Mouse (Mus musculus): Measurements from ENCODE around the gene Ccdc91. TPM values are rescaled to one million over a fixed set of nuclear protein-coding genes. Genes with fewer than 3 reads are reported as not detected.
A peak's percentile ranks its signal among the peaks of the same experiment; 100 is the strongest.

The Ccdc91 gene
- polyA plus RNA-seq (2012; fragmentation: generic; extraction: Trizol) = 20.4 TPM
- long read RNA-seq, experiment 1, transcript Ccdc91-201 (13 exons, 2,459 nt) = major isoform, 16 of 31 reads
- long read RNA-seq, experiment 1, partial matches to known transcripts = 7 of 31 reads
- long read RNA-seq, experiment 1, other reads (novel, unspliced or antisense) = 8 of 31 reads
- long read RNA-seq, experiment 2, transcript Ccdc91-201 (13 exons, 2,459 nt) = major isoform, 120 of 147 reads
- long read RNA-seq, experiment 2, partial matches to known transcripts = 3 of 147 reads
- long read RNA-seq, experiment 2, other reads (novel, unspliced or antisense) = 24 of 147 reads

- H3K36me3 ChIP-seq (ENCODE audit: control insufficient read depth, insufficient read depth) = no peaks in the 10 kb centered on the region
- TF ChIP-seq MAX (IDR thresholded peaks at IDR 0.05) (peak; percentile 78), FOSL1 (IDR thresholded peaks at IDR 0.05; ENCODE audit: insufficient read depth, low read length, poor library complexity, severe bottlenecking) (no peak), USF1 (IDR thresholded peaks at IDR 0.05; ENCODE audit: low read depth) (peak; percentile 95), MYOD1 (IDR thresholded peaks at IDR 0.05; ENCODE audit: control insufficient read depth, insufficient read length, low read depth) (no peak)
Measured at GRCm38 (mm10) chr6:147475727-147476613, at the start of gene Ccdc91. Ccdc91 (plus strand) TSS chr6:147475828.

GRCm38 (mm10) chr6:147426927-147427487, 48.6 kb upstream of the Ccdc91 start:
- no peaks in the 10 kb centered on the region for H3K36me3 ChIP-seq (ENCODE audit: control insufficient read depth, insufficient read depth)
- H3ac ChIP-seq (ENCODE audit: control insufficient read depth, insufficient read length, low read depth) = no peak overlapping the region
- no peaks in the 10 kb centered on the region for H3K79me2 ChIP-seq (ENCODE audit: control insufficient read depth, insufficient read depth)
- no peaks in the 10 kb centered on the region for H3K79me3 ChIP-seq (ENCODE audit: low read depth)
- TF ChIP-seq CEBPB (IDR thresholded peaks at IDR 0.05; ENCODE audit: low read depth) (no peak), MYOG (IDR thresholded peaks at IDR 0.05; ENCODE audit: control insufficient read depth, extremely low read depth, insufficient read length) (no peak), MAX (IDR thresholded peaks at IDR 0.05) (no peak), MYOD1 (IDR thresholded peaks at IDR 0.05; ENCODE audit: control insufficient read depth, insufficient read length, low read depth) (no peak), FOSL1 (IDR thresholded peaks at IDR 0.05; ENCODE audit: insufficient read depth, low read length, poor library complexity, severe bottlenecking) (no peak), CTCF (IDR thresholded peaks at IDR 0.05; ENCODE audit: control insufficient read depth, insufficient read depth, insufficient read length) (no peak), USF1 (IDR thresholded peaks at IDR 0.05; ENCODE audit: low read depth) (no peak)
- no peak overlapping the region for H3K4me3 ChIP-seq (ENCODE audit: insufficient read depth, poor library complexity, severe bottlenecking)
- H3K27me3 ChIP-seq (ENCODE audit: control insufficient read depth, insufficient read depth, insufficient read length) = no peaks in the 10 kb centered on the region

More at GRCm38 (mm10) chr6:147475727-147476613, at the start of gene Ccdc91:
- H3K79me2 ChIP-seq (ENCODE audit: control insufficient read depth, insufficient read depth) = no peaks in the 10 kb centered on the region
- H3K4me3 ChIP-seq (ENCODE audit: insufficient read depth, poor library complexity, severe bottlenecking) = peak within 1 kb of the TSS; percentile 67
- peak within 1 kb of the TSS; percentile 77 for H3ac ChIP-seq (ENCODE audit: control insufficient read depth, insufficient read length, low read depth)
- no peaks in the 10 kb centered on the region for H3K79me3 ChIP-seq (ENCODE audit: low read depth)
- H3K27me3 ChIP-seq (ENCODE audit: control insufficient read depth, insufficient read depth, insufficient read length) = no peaks in the 10 kb centered on the region

GRCm38 (mm10) chr6:147455775-147456174, 19.9 kb upstream of the Ccdc91 start:
- Histone ChIP-seq H3ac (ENCODE audit: control insufficient read depth, insufficient read length, low read depth) (no peak overlapping the region), H3K36me3 (ENCODE audit: control insufficient read depth, insufficient read depth) (no peaks in the 10 kb centered on the region), H3K27me3 (ENCODE audit: control insufficient read depth, insufficient read depth, insufficient read length) (no peaks in the 10 kb centered on the region), H3K79me2 (ENCODE audit: control insufficient read depth, insufficient read depth) (no peaks in the 10 kb centered on the region), H3K4me3 (ENCODE audit: insufficient read depth, poor library complexity, severe bottlenecking) (no peak overlapping the region), H3K79me3 (ENCODE audit: low read depth) (no peaks in the 10 kb centered on the region)
- no peak for TF ChIP-seq CTCF (IDR thresholded peaks at IDR 0.05; ENCODE audit: control insufficient read depth, insufficient read depth, insufficient read length)
- no peak for TF ChIP-seq FOSL1 (IDR thresholded peaks at IDR 0.05; ENCODE audit: insufficient read depth, low read length, poor library complexity, severe bottlenecking)
- no peak for TF ChIP-seq MYOG (IDR thresholded peaks at IDR 0.05; ENCODE audit: control insufficient read depth, extremely low read depth, insufficient read length)
- no peak for TF ChIP-seq MAX (IDR thresholded peaks at IDR 0.05)
- no peak for TF ChIP-seq MYOD1 (IDR thresholded peaks at IDR 0.05; ENCODE audit: control insufficient read depth, insufficient read length, low read depth)
- no peak for TF ChIP-seq CEBPB (IDR thresholded peaks at IDR 0.05; ENCODE audit: low read depth)
- no peak for TF ChIP-seq USF1 (IDR thresholded peaks at IDR 0.05; ENCODE audit: low read depth)

DNA sequence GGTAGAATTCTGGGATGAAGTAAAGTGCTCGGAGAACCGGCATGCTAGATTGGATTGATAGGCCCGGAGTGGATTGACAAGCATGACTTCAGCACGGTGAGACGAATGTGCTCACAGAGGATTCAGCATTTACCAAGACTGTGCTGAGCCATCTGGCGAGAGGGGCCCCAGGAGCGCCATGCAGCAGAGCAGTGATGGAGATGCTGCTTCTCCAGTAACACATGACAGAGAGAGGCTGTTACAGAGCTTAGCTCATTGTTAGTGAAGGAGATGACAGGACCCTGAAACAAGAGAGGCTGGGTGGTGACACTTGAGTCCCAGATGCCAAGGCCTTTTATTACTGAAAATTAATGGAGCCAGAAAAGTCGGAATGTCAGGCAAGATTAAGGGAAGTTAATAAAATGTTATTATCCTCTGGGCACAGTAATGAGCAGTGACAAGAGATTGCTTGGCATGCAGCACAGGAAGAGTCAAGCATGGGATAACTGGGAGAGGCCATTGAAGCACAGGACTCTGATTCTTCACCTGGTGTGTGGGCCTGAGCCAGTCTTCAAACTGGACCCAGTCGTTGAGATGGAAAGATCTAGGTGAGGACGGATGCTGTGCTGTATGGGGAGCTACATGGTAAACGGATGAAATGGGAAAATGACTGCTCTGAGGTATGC, 16.9 kb upstream of the Ccdc91 start:
- Histone ChIP-seq H3K4me3 (ENCODE audit: insufficient read depth, poor library complexity, severe bottlenecking) (no peak overlapping the region), H3K79me2 (ENCODE audit: control insufficient read depth, insufficient read depth) (no peaks in the 10 kb centered on the region), H3K36me3 (ENCODE audit: control insufficient read depth, insufficient read depth) (no peaks in the 10 kb centered on the region), H3K79me3 (ENCODE audit: low read depth) (no peaks in the 10 kb centered on the region), H3ac (ENCODE audit: control insufficient read depth, insufficient read length, low read depth) (no peak overlapping the region), H3K27me3 (ENCODE audit: control insufficient read depth, insufficient read depth, insufficient read length) (no peaks in the 10 kb centered on the region)
- no peak for TF ChIP-seq MAX (IDR thresholded peaks at IDR 0.05)
- TF ChIP-seq CEBPB (IDR thresholded peaks at IDR 0.05; ENCODE audit: low read depth) = no peak
- TF ChIP-seq MYOD1 (IDR thresholded peaks at IDR 0.05; ENCODE audit: control insufficient read depth, insufficient read length, low read depth) = no peak
- no peak for TF ChIP-seq CTCF (IDR thresholded peaks at IDR 0.05; ENCODE audit: control insufficient read depth, insufficient read depth, insufficient read length)
- no peak for TF ChIP-seq FOSL1 (IDR thresholded peaks at IDR 0.05; ENCODE audit: insufficient read depth, low read length, poor library complexity, severe bottlenecking)
- no peak for TF ChIP-seq USF1 (IDR thresholded peaks at IDR 0.05; ENCODE audit: low read depth)
- no peak for TF ChIP-seq MYOG (IDR thresholded peaks at IDR 0.05; ENCODE audit: control insufficient read depth, extremely low read depth, insufficient read length)

- Histone ChIP-seq H3K36me3 (ENCODE audit: control insufficient read depth, insufficient read depth) (no peaks in the 10 kb centered on the region), H3ac (ENCODE audit: control insufficient read depth, insufficient read length, low read depth) (no peak overlapping the region), H3K79me3 (ENCODE audit: low read depth) (no peaks in the 10 kb centered on the region), H3K79me2 (ENCODE audit: control insufficient read depth, insufficient read depth) (no peaks in the 10 kb centered on the region), H3K4me3 (ENCODE audit: insufficient read depth, poor library complexity, severe bottlenecking) (no peak overlapping the region), H3K27me3 (ENCODE audit: control insufficient read depth, insufficient read depth, insufficient read length) (no peaks in the 10 kb centered on the region)
- TF ChIP-seq USF1 (IDR thresholded peaks at IDR 0.05; ENCODE audit: low read depth) = no peak
- no peak for TF ChIP-seq CEBPB (IDR thresholded peaks at IDR 0.05; ENCODE audit: low read depth)
Measured at GRCm38 (mm10) chr6:147470016-147470415, 5.6 kb upstream of the Ccdc91 start.
